Comparison of ENCODE assay signal across 9 mouse cellular contexts in genomic region chr6:118825400-118825871, GRCm38 (mm10).
DNase-seq lines count a peak whose midpoint lies in the region; ATAC-seq lines count a peak whose summit lies in the region.
"Had no signal": no experiment of that assay in that cellular context is flagged by ENCODE, and none has a peak within 500 bp of the region (broad histone marks: within the 10 kb centered on the region; RNA-seq: fewer than 3 reads in every experiment).

No protein-coding gene starts in this region.

- H3K4me2 ChIP-seq in kidney, embryonic 15.5 days, result no peak overlapping the region
- H3K4me2 ChIP-seq: limb, embryonic 12.5 days had no signal

- H3K9me3 ChIP-seq in kidney, embryonic 15.5 days (replicated peaks), result no peaks in the 10 kb centered on the region
- H3K9me3 ChIP-seq: limb, embryonic 12.5 days had no signal

- H3K27me3 ChIP-seq in kidney, embryonic 15.5 days, result no peaks in the 10 kb centered on the region
- H3K27me3 ChIP-seq: limb, embryonic 12.5 days had no signal

- H3K36me3 ChIP-seq in kidney, embryonic 15.5 days, result no peaks in the 10 kb centered on the region
- H3K36me3 ChIP-seq: limb, embryonic 12.5 days had no signal

- intact Hi-C loops in heart, postnatal 10 days (cut with DNase I), result no loop called here

- H3K4me1 ChIP-seq in kidney, embryonic 15.5 days, result peaks cover 24% of the 10 kb centered on the region
- no peaks in the 10 kb centered on the region for H3K4me1 ChIP-seq in brown adipose tissue, adult 24 weeks (ENCODE audit: control insufficient read depth, insufficient read depth, insufficient read length, low read length)

- no peak overlapping the region for H3K4me3 ChIP-seq in kidney, embryonic 15.5 days (replicated peaks)
- no peak overlapping the region for H3K4me3 ChIP-seq in brown adipose tissue, adult 24 weeks (ENCODE audit: insufficient read depth, low read depth, low read length)
- H3K4me3 ChIP-seq: limb, embryonic 12.5 days had no signal

- H3K27ac ChIP-seq in kidney, embryonic 15.5 days, result no peak overlapping the region
- H3K27ac ChIP-seq in brown adipose tissue, adult 24 weeks (replicated peaks; ENCODE audit: low read depth, low read length), result 0 out of 2 replicates have a peak overlapping the region, but pooled peaks have one; percentile 39
- H3K27ac ChIP-seq: limb, embryonic 12.5 days had no signal

- no peak overlapping the region for H3K9ac ChIP-seq in kidney, embryonic 15.5 days
- H3K9ac ChIP-seq: limb, embryonic 12.5 days had no signal

- peak; percentile 16 for DNase-seq in kidney, adult 18-20 months
- DNase-seq in heart, postnatal 10 days, result peak; percentile 75 to 76
- peak; percentile 47 for DNase-seq in lung, postnatal 14 days
- DNase-seq in layer of hippocampus, postnatal 36 days, result no peak
- DNase-seq in frontal cortex, postnatal 10 days (ENCODE audit: low spot score in 2 of 2), result no peak

- 65% methylated on average over 6 of the region's 6 CpGs for WGBS in kidney, embryonic 15.5 days

- no peak for ATAC-seq in kidney, embryonic 15.5 days (replicated peaks; ENCODE audit: low FRiP score)
- ATAC-seq: activated CD4-positive, CD25-positive, alpha-beta regulatory T cell, adult 4 months had no signal

Comparison
In these comparisons a context has a peak if more than half of its experiments do, and no peak if none do; other contexts are left out.
1. DNase-seq: peak in kidney, adult 18-20 months (single experiment), heart, postnatal 10 days (2 of 2) and lung, postnatal 14 days (single experiment); none in layer of hippocampus, postnatal 36 days (0 of 2) and frontal cortex, postnatal 10 days (0 of 2).